Mouse (Mus musculus): ENCODE results near the gene Ubr2. TPM values are rescaled to one million over a fixed set of nuclear protein-coding genes. Genes with fewer than 3 reads are reported as not detected.
A peak's percentile ranks its signal among the peaks of the same experiment; 100 is the strongest.

Gene Ubr2
- total RNA-seq, 2 experiments from 2014 or later: 51.3 to 54.5 TPM

- DNase-seq (ENCODE audit: extremely low spot score in 1 of 2, low spot score in 2 of 2): peak; percentile 97 to 99
- intact Hi-C loops (cut with DNase I): no loop called here
Observed at GRCm38 (mm10) chr17:46890116-46890815, 120.1 kb downstream of the Ubr2 start, which contains the start of gene Tbcc. Gene Tbcc (plus strand): TSS chr17:46890684.

GRCm38 (mm10) chr17:46889450-46890084 is 120.8 kb downstream of the Ubr2 start:
- intact Hi-C loops (cut with DNase I): loop anchor here (2.0 kb wide), 2 partner anchors 33 to 107 kb away; partner anchors contain the start of gene Rpl7l1
- DNase-seq (ENCODE audit: extremely low spot score in 1 of 2, low spot score in 2 of 2): peak; percentile 67 to 91

GRCm38 (mm10) chr17:46888511-46889212 is 121.7 kb downstream of the Ubr2 start:
- intact Hi-C loops (cut with DNase I): loop anchor here (2.0 kb wide), 2 partner anchors 32 to 106 kb away; partner anchors contain the start of gene Rpl7l1
- peak; percentile 57 to 60 for DNase-seq (ENCODE audit: extremely low spot score in 1 of 2, low spot score in 2 of 2)

- intact Hi-C loops (cut with DNase I): no loop called here
- no peak for DNase-seq (ENCODE audit: extremely low spot score in 1 of 2, low spot score in 2 of 2)
Observed at GRCm38 (mm10) chr17:46885910-46886643, 124.3 kb downstream of the Ubr2 start.

- no peak for DNase-seq (ENCODE audit: extremely low spot score in 1 of 2, low spot score in 2 of 2)
- intact Hi-C loops (cut with DNase I): no loop called here
Observed at GRCm38 (mm10) chr17:46885218-46885909, 125.0 kb downstream of the Ubr2 start.

GRCm38 (mm10) chr17:46884766-46885165 is 125.6 kb downstream of the Ubr2 start:
- intact Hi-C loops (cut with DNase I): no loop called here
- DNase-seq (ENCODE audit: extremely low spot score in 1 of 2, low spot score in 2 of 2): no peak

- intact Hi-C loops (cut with DNase I): no loop called here
- DNase-seq (ENCODE audit: extremely low spot score in 1 of 2, low spot score in 2 of 2): no peak
Observed at GRCm38 (mm10) chr17:46883107-46883506, 127.2 kb downstream of the Ubr2 start.

GRCm38 (mm10) chr17:46881728-46882127 is 128.6 kb downstream of the Ubr2 start:
- DNase-seq (ENCODE audit: extremely low spot score in 1 of 2, low spot score in 2 of 2): no peak
- intact Hi-C loops (cut with DNase I): no loop called here

- intact Hi-C loops (cut with DNase I): no loop called here
Observed at GRCm38 (mm10) chr17:46880322-46880721, 130.0 kb downstream of the Ubr2 start.

GRCm38 (mm10) chr17:46879841-46880311 is 130.5 kb downstream of the Ubr2 start:
- intact Hi-C loops (cut with DNase I): no loop called here
- peak in 1 of 2 experiments; percentile 57 for DNase-seq (ENCODE audit: extremely low spot score in 1 of 2, low spot score in 2 of 2)

More at GRCm38 (mm10) chr17:46880322-46880721, 130.0 kb downstream of the Ubr2 start:
- no peak for DNase-seq (ENCODE audit: extremely low spot score in 1 of 2, low spot score in 2 of 2)

Other genes with a start within 250 kb of the Ubr2 start
- gene Ptcra, start 246.8 kb downstream of the Ubr2 start, total RNA-seq (2021): not detected
- gene 2310039H08Rik, start 237.9 kb downstream of the Ubr2 start, total RNA-seq (2021): 10 to 100 TPM; 13.4 to 14.5 TPM
- 10 to 100 TPM; 46.5 to 52.7 TPM for gene Rpl7l1, start 227.9 kb downstream of the Ubr2 start, total RNA-seq (2021)
- 10 to 100 TPM; 36.5 to 36.6 TPM for gene Bicral, start 152.1 kb downstream of the Ubr2 start, total RNA-seq (2021)
- gene Tbcc, start 119.9 kb downstream of the Ubr2 start, total RNA-seq (2021): 10 to 100 TPM; 29.9 to 37.5 TPM
- not detected for gene Prph2, start 100.1 kb downstream of the Ubr2 start, total RNA-seq (2021)